ENCODE assay signal across 8 mouse cellular contexts in genomic region chr3:84155558-84156006, GRCm38 (mm10). TPM values are rescaled to one million over a fixed set of nuclear protein-coding genes. Genes with fewer than 3 reads are reported as not detected.
DNase-seq lines count a peak whose midpoint lies in the region; ATAC-seq lines count a peak whose summit lies in the region.

Gene Mnd1 (minus strand): TSS chr3:84155786.

- H3K9ac ChIP-seq in lung, embryonic 16.5 days (ENCODE audit: low read length), result peak within 1 kb of the TSS; percentile 82

- no peaks in the 10 kb centered on the region for H3K36me3 ChIP-seq in lung, embryonic 16.5 days (ENCODE audit: control insufficient read depth, insufficient read depth, low read length)

- peaks cover 3% of the 10 kb centered on the region; the same call in 1 of the 2 replicates for H3K4me1 ChIP-seq in lung, embryonic 16.5 days (replicated peaks; ENCODE audit: control insufficient read depth, insufficient read depth, low read length)

- H3K4me3 ChIP-seq in lung, embryonic 16.5 days (ENCODE audit: low read length), result peak within 1 kb of the TSS; percentile 69

- DNase-seq in MEL-GATA-1-ER (ENCODE audit: extremely low read depth, low read depth), result peak; percentile 80
- DNase-seq in cerebellum, adult 8-10 months, result peak; percentile 95
- peak; percentile 97 for DNase-seq in forelimb bud, embryonic 11.5 days (ENCODE audit: low read depth, low spot score)
- DNase-seq in layer of hippocampus, adult 9-10 months (ENCODE audit: low spot score), result peak; percentile 95
- DNase-seq in ovary, postnatal 10 days (ENCODE audit: low spot score), result peak; percentile 96
- DNase-seq in thymus, postnatal 10 days (ENCODE audit: low spot score in 2 of 2), result peak; percentile 92 to 97

- peak; percentile 98 to 100 for ATAC-seq in hematopoietic stem cell, adult 5-6 weeks (replicated peaks in 1 of 2; ENCODE audit: insufficient read depth in 1 of 2, low FRiP score in 2 of 2, low TSS enrichment in 1 of 2, low read depth in 1 of 2, poor library complexity in 2 of 2, severe bottlenecking in 2 of 2)
- peak; percentile 100 for ATAC-seq in lung, embryonic 16.5 days (ENCODE audit: low read depth)

- H3K9me3 ChIP-seq in lung, embryonic 16.5 days (ENCODE audit: control insufficient read depth, low read length), result no peaks in the 10 kb centered on the region

- H3K4me2 ChIP-seq in lung, embryonic 16.5 days (ENCODE audit: low read depth, low read length), result peak within 1 kb of the TSS; percentile 98

- H3K27ac ChIP-seq in lung, embryonic 16.5 days (ENCODE audit: low read length), result peak within 1 kb of the TSS; percentile 82

- H3K27me3 ChIP-seq in lung, embryonic 16.5 days (ENCODE audit: control insufficient read depth, insufficient read depth, low read depth, low read length), result no peaks in the 10 kb centered on the region

- WGBS in lung, embryonic 16.5 days, result under 1% methylated on average over 29 of the region's 29 CpGs

RNA-seq across cellular contexts. Expression of gene Mnd1, which starts in this region (rescaled TPM):
- 27.2 and 27.5 TPM in 2 replicates for total RNA-seq in hematopoietic stem cell, adult 5-6 weeks (2017)
- 11.1 and 13.0 TPM in 2 replicates for polyA plus RNA-seq in lung, embryonic 16.5 days (2015; fragmentation: Nextera tagmentation; extraction: Ambion mirVana)

Comparison
In these comparisons a context has a peak if more than half of its experiments do, and no peak if none do; other contexts are left out.
1. Peak in every context shown above with its lines: DNase-seq, ATAC-seq, H3K4me3 ChIP-seq and H3K27ac ChIP-seq.